Comparison of ENCODE assay signal across 8 mouse cellular contexts in the genomic region with DNA sequence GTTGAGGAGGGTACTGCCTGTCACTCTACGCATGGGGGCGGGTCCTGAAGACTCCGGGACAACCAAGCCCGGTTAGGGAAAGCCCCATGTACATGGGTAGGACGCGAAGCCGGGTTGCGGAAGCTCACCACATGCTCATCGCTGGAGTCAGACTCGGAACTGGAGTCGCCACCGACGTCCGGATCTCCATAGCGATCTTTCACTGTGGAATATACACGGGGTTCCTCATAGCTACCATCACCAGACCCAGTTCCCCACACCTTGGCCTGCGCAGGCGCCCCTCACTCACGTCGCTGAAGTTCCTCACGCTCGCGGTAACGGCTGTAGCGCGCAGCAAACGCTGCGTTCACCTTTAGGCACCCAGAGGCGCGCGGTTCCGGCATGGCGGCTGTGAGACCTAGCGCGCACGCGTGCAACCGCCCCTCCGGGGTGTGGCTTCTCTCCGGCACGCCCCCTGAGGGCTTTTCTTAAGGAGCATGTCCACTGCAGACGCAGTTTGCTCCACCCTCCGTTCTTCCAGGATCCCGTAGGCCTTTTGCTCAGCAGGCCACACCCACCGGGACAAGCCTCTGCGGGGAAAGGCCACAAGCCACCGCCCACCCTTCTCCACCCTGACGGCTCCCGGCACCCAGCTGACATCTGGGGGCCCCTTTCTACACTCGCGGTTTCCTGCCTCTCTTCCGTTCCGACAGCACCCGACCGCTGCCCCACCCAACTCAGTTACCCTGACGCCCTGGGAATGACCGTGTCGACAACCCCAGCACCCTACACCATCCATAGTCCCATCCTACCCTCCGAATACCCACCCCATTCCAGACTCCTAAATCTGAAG. TPM values are rescaled to one million over a fixed set of nuclear protein-coding genes. Genes with fewer than 3 reads are reported as not detected.
DNase-seq lines count a peak whose midpoint lies in the region; ATAC-seq lines count a peak whose summit lies in the region.

TSS of gene Kri1 (minus strand) at position 399 of the 832 bp plus-strand sequence.

- no peaks in the 10 kb centered on the region for H3K27me3 ChIP-seq in hindbrain, embryonic 16.5 days (replicated peaks; ENCODE audit: control insufficient read depth, insufficient read depth, low read length)

- H3K4me3 ChIP-seq in hindbrain, embryonic 16.5 days (ENCODE audit: low read length) = peak within 1 kb of the TSS; percentile 82
- peak within 1 kb of the TSS; percentile 73 for H3K4me3 ChIP-seq in macrophage (ENCODE audit: inconsistent target)

- peak within 1 kb of the TSS; percentile 92 for H3K4me2 ChIP-seq in hindbrain, embryonic 16.5 days (ENCODE audit: low read length)

- peak within 1 kb of the TSS; percentile 89 for H3K27ac ChIP-seq in hindbrain, embryonic 16.5 days (ENCODE audit: low read depth, low read length)
- peak within 1 kb of the TSS; percentile 85 for H3K27ac ChIP-seq in macrophage

- peaks cover 30% of the 10 kb centered on the region for H3K4me1 ChIP-seq in hindbrain, embryonic 16.5 days (ENCODE audit: control insufficient read depth, insufficient read depth, low read depth, low read length)

- ATAC-seq in hindbrain, embryonic 16.5 days = peak; percentile 82

- peak within 1 kb of the TSS; percentile 79 for H3K9ac ChIP-seq in hindbrain, embryonic 16.5 days (ENCODE audit: low read depth, low read length)

- no peaks in the 10 kb centered on the region for H3K9me3 ChIP-seq in hindbrain, embryonic 16.5 days (ENCODE audit: control insufficient read depth, low read length)

- peak; percentile 95 for DNase-seq in WW6 (ENCODE audit: low read depth, low spot score)
- DNase-seq in cerebellum, postnatal 4 days (ENCODE audit: low spot score in 2 of 2) = peak; percentile 92 to 94
- DNase-seq in gastrocnemius, adult 18-20 months (ENCODE audit: low spot score) = peak; percentile 98
- DNase-seq in left cerebral cortex, adult 18-20 months (ENCODE audit: low spot score in 2 of 2) = peak; percentile 94 to 96
- DNase-seq in right cerebral cortex, adult 18-20 months = peak; percentile 98
- DNase-seq in urinary bladder, postnatal 10 days (ENCODE audit: low spot score) = peak; percentile 84

- peaks cover 10% of the 10 kb centered on the region; the same call in 1 of the 2 replicates for H3K36me3 ChIP-seq in hindbrain, embryonic 16.5 days (ENCODE audit: control insufficient read depth, insufficient read depth, low read length)
- H3K36me3 ChIP-seq in macrophage (ENCODE audit: inconsistent target) = peaks cover 21% of the 10 kb centered on the region

- WGBS in hindbrain, embryonic 16.5 days = under 1% methylated on average over 59 of the region's 59 CpGs
- WGBS in macrophage (ENCODE audit: missing documents) = 0% methylated on average over 57 of the region's 59 CpGs

- H3K79me2 ChIP-seq in macrophage (ENCODE audit: inconsistent target) = peaks cover 51% of the 10 kb centered on the region

RNA-seq across cellular contexts. Expression of gene Kri1, which starts in this region (rescaled TPM):
- 1 to 10 TPM; 8.0 to 9.3 TPM for total RNA-seq in gastrocnemius, adult 18-20 months (2021)
- polyA plus RNA-seq in hindbrain, embryonic 16.5 days (2015; fragmentation: Nextera tagmentation; extraction: Ambion mirVana) = 14.5 and 16.8 TPM in 2 replicates
- 10 to 100 TPM; 36.8 to 38.5 TPM for total RNA-seq in left cerebral cortex, adult 18-20 months (2021)
- total RNA-seq in macrophage (2018; cell fraction: chromatin; rRNA removed) = 100 to 1,000 TPM in 23 of 26 experiments, 10 to 100 TPM in 3; 86.2 to 201 (median 143) TPM
- total RNA-seq in macrophage (2018; cell fraction: cytosol; rRNA removed) = 10 to 100 TPM; 19.2 to 38.5 (median 29.8) TPM
- 100 to 1,000 TPM in 4 of 26 experiments, 10 to 100 TPM in 22; 43.4 to 123 (median 71.4) TPM for total RNA-seq in macrophage (2018; cell fraction: nucleus; rRNA removed)
- polyA plus RNA-seq in macrophage (2018) = 26.4 to 51.5 TPM (median 40.3 TPM) in 3 replicates

Comparison
In these comparisons a context has a peak if more than half of its experiments do, and no peak if none do; other contexts are left out.
1. Peak in every context shown above with its lines: DNase-seq, ATAC-seq, H3K4me3 ChIP-seq and H3K27ac ChIP-seq.